Mouse (Mus musculus) liver, embryonic 16.5 days (tissue): ENCODE data around the gene Fam168b. TPM values are rescaled to one million over a fixed set of nuclear protein-coding genes. Genes with fewer than 3 reads are reported as not detected.

Source experiments
- ATAC-seq: fragments of 200-750 bp; cut with Nextera tagmentation; 2 replicates; pipeline ENCODE4 v1.8.0; 2017; ENCODE audit warnings: low read depth, mild to moderate bottlenecking, moderate number of reproducible peaks, moderate library complexity
- H3K27ac ChIP-seq: fragments of 300-500 bp; sonication (generic); 2 replicates; pipeline ENCODE4 v1.5.1; 2014; ENCODE audit warnings: mild to moderate bottlenecking, low read length
- H3K27me3 ChIP-seq: fragments of 300-500 bp; sonication (generic); 2 replicates; pipeline ENCODE4 v1.6.1; 2014; ENCODE audit warnings: low read depth, low read length, mixed read lengths; ENCODE audit not compliant: control insufficient read depth, insufficient read depth
- H3K36me3 ChIP-seq: fragments of 300-500 bp; sonication (generic); 2 replicates; pipeline ENCODE4 v1.6.1; 2014; ENCODE audit warnings: mild to moderate bottlenecking; ENCODE audit not compliant: control insufficient read depth, insufficient read depth
- H3K4me1 ChIP-seq: fragments of 300-500 bp; sonication (generic); 2 replicates; pipeline ENCODE4 v1.6.1; 2014; ENCODE audit warnings: low read depth, low read length, mixed read lengths; ENCODE audit not compliant: control insufficient read depth
- H3K4me2 ChIP-seq: fragments of 300-500 bp; sonication (generic); 2 replicates; pipeline ENCODE4 v1.6.1; 2014; ENCODE audit warnings: low read depth, low read length, mixed read lengths
- H3K4me3 ChIP-seq: fragments of 300-500 bp; sonication (generic); 2 replicates; pipeline ENCODE4 v1.5.1; 2014; ENCODE audit warnings: low read depth, mild to moderate bottlenecking, low read length
- H3K9ac ChIP-seq: fragments of 300-500 bp; sonication (generic); 2 replicates; pipeline ENCODE4 v1.6.1; 2014; ENCODE audit warnings: low read depth, low read length
- H3K9me3 ChIP-seq: fragments of 300-500 bp; sonication (generic); replicated peaks from 2 replicates; pipeline ENCODE4 v1.6.1; 2016; ENCODE audit warnings: low read length; ENCODE audit not compliant: control insufficient read depth
- WGBS: fragments of 180-500 bp; shearing (Covaris S2); extraction: QIAGEN DNeasy Blood & Tissue Kit; methylation state at CpG from one replicate; pipeline ENCODE4 v1.1.7; 2014; ENCODE audit not compliant: insufficient replicate concordance; 5-methylcytosine and 5-hydroxymethylcytosine counted together
- polyA plus RNA-seq: library from polyadenylated mRNA; unstranded; fragments of >200 nt; fragmentation: Nextera tagmentation; extraction: Ambion mirVana; gene quantifications from 2 replicates; pipeline ENCODE4 v1.2.1, GENCODE M21; 2015

Fam168b gene
- 12.7 and 13.5 TPM in 2 replicates for polyA plus RNA-seq

GRCm38 (mm10) chr1:34842887-34843618, at the start of gene Fam168b:
Gene Fam168b (minus strand): TSS chr1:34843065.
- H3K4me2 ChIP-seq = peak within 1 kb of the TSS; percentile 71
- H3K4me3 ChIP-seq = peak within 1 kb of the TSS; percentile 74
- peak within 1 kb of the TSS; percentile 84 for H3K27ac ChIP-seq
- peak; percentile 94 for ATAC-seq
- peaks cover 28% of the 10 kb centered on the region for H3K4me1 ChIP-seq
- H3K9ac ChIP-seq = peak within 1 kb of the TSS; percentile 87
- no peaks in the 10 kb centered on the region for H3K27me3 ChIP-seq
- H3K36me3 ChIP-seq = no peaks in the 10 kb centered on the region
- WGBS = 2% methylated on average over 56 of the region's 59 CpGs
- no peaks in the 10 kb centered on the region for H3K9me3 ChIP-seq

GRCm38 (mm10) chr1:34892466-34892865, 49.6 kb upstream of the Fam168b start:
- 77% methylated on average over 3 of the region's 3 CpGs for WGBS
- Histone ChIP-seq H3K9me3 (no peaks in the 10 kb centered on the region), H3K36me3 (no peaks in the 10 kb centered on the region), H3K27me3 (no peaks in the 10 kb centered on the region), H3K4me1 (no peaks in the 10 kb centered on the region), H3K4me3 (no peak overlapping the region), H3K27ac (no peak overlapping the region), H3K4me2 (no peak overlapping the region), H3K9ac (no peak overlapping the region)
- no peak for ATAC-seq

DNA sequence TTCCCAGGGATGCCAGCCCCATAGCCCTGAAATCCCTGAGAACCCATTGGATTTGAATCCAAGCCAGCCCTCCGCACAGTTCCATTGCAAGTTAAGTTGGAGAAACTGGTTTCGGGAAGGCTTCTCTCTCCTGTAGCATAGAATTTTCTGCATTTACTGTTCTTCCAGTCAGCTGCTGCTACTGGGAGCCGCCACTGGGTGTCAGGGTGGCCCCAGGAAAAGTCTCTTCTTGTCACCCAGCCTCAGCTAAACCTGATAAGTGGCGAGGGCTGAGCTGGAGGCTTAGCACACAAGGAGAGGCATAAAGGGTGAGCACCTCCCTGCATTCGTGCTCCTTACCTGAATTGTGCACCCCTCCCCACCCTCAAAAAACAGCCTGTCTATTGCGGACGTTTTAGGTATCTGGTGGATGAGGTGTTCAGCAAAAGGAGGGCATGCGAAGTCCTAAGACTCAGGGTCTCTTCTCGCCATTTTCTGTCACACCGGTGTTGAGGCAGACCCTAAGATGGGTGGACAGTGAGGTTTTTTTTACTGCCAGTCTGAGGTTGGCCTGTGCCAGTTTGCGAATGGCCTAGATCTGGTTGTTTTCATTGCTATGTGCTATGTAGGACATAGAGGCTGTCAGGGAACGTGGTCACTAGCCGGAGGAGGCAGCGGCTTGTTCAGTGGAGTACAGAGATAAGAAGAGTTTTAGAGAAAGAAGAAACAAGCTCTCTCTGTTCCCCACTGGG, 48.9 kb upstream of the Fam168b start:
- ATAC-seq = no peak
- H3K36me3 ChIP-seq = no peaks in the 10 kb centered on the region
- WGBS = 43% methylated on average over 14 of the region's 14 CpGs
- H3K4me3 ChIP-seq = no peak overlapping the region
- H3K27me3 ChIP-seq = no peaks in the 10 kb centered on the region
- no peaks in the 10 kb centered on the region for H3K4me1 ChIP-seq
- no peaks in the 10 kb centered on the region for H3K9me3 ChIP-seq
- no peak overlapping the region for H3K9ac ChIP-seq
- no peak overlapping the region for H3K27ac ChIP-seq
- no peak overlapping the region for H3K4me2 ChIP-seq

- Histone ChIP-seq H3K27ac (no peak overlapping the region), H3K4me3 (no peak overlapping the region), H3K9me3 (no peaks in the 10 kb centered on the region), H3K9ac (no peak overlapping the region), H3K4me1 (no peaks in the 10 kb centered on the region), H3K27me3 (no peaks in the 10 kb centered on the region), H3K4me2 (no peak overlapping the region), H3K36me3 (no peaks in the 10 kb centered on the region)
- ATAC-seq = no peak
Observed at GRCm38 (mm10) chr1:34883776-34884175, 40.9 kb upstream of the Fam168b start.

- Histone ChIP-seq H3K9ac (no peak overlapping the region), H3K4me2 (no peak overlapping the region), H3K4me3 (no peak overlapping the region), H3K9me3 (no peaks in the 10 kb centered on the region), H3K4me1 (no peaks in the 10 kb centered on the region), H3K27me3 (no peaks in the 10 kb centered on the region), H3K36me3 (no peaks in the 10 kb centered on the region), H3K27ac (no peak overlapping the region)
- no peak for ATAC-seq
- 55% methylated on average over 6 of the region's 6 CpGs for WGBS
Observed at GRCm38 (mm10) chr1:34879611-34880010, 36.7 kb upstream of the Fam168b start.

- Histone ChIP-seq H3K4me3 (no peak overlapping the region), H3K27me3 (no peaks in the 10 kb centered on the region), H3K27ac (no peak overlapping the region), H3K4me1 (no peaks in the 10 kb centered on the region), H3K36me3 (no peaks in the 10 kb centered on the region; the same call in 1 of the 2 replicates), H3K4me2 (no peak overlapping the region), H3K9ac (no peak overlapping the region), H3K9me3 (no peaks in the 10 kb centered on the region)
- WGBS = 52% methylated on average over 5 of the region's 5 CpGs
- ATAC-seq = no peak
Observed at GRCm38 (mm10) chr1:34873551-34873950, 30.7 kb upstream of the Fam168b start.

- Histone ChIP-seq H3K4me1 (no peaks in the 10 kb centered on the region), H3K27me3 (no peaks in the 10 kb centered on the region), H3K4me3 (no peak overlapping the region), H3K9me3 (no peaks in the 10 kb centered on the region), H3K36me3 (no peaks in the 10 kb centered on the region; the same call in 1 of the 2 replicates), H3K9ac (no peak overlapping the region), H3K4me2 (no peak overlapping the region), H3K27ac (no peak overlapping the region)
- WGBS = 76% methylated on average over 9 of the region's 9 CpGs
- ATAC-seq = no peak
Observed at GRCm38 (mm10) chr1:34871170-34871569, 28.3 kb upstream of the Fam168b start.

DNA sequence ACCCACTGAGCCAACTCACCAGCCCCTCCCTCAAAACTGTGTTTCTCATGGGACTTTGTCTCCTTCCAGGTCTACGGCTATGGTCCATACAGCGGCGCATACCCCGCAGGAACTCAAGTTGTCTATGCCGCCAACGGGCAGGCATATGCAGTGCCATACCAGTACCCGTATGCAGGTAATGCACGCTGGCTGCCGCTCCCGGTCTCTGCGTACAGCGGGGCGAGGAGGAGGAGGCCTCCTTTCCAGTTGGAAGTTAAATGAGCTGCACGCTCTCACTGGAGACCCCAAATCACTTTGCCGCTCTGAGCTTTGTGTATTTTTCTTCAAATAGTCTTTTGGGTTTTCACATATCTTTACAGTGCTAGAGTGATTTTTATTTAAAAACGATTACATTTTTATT, 26.4 kb upstream of the Fam168b start:
- Histone ChIP-seq H3K36me3 (no peaks in the 10 kb centered on the region; the same call in 1 of the 2 replicates), H3K27ac (no peak overlapping the region), H3K9me3 (no peaks in the 10 kb centered on the region), H3K4me1 (no peaks in the 10 kb centered on the region), H3K4me3 (no peak overlapping the region), H3K4me2 (no peak overlapping the region), H3K9ac (no peak overlapping the region), H3K27me3 (no peaks in the 10 kb centered on the region)
- 83% methylated on average over 16 of the region's 16 CpGs for WGBS
- no peak for ATAC-seq

GRCm38 (mm10) chr1:34868391-34868790, 25.5 kb upstream of the Fam168b start:
- no peak overlapping the region for H3K4me3 ChIP-seq
- 71% methylated on average over 8 of the region's 8 CpGs for WGBS
- H3K9me3 ChIP-seq = no peaks in the 10 kb centered on the region
- no peaks in the 10 kb centered on the region for H3K4me1 ChIP-seq
- no peak overlapping the region for H3K4me2 ChIP-seq
- H3K9ac ChIP-seq = no peak overlapping the region
- no peaks in the 10 kb centered on the region; the same call in 1 of the 2 replicates for H3K36me3 ChIP-seq
- no peaks in the 10 kb centered on the region for H3K27me3 ChIP-seq
- ATAC-seq = no peak
- H3K27ac ChIP-seq = no peak overlapping the region
